Mouse (Mus musculus) bone marrow, adult 2 months (tissue): ENCODE data around the gene Tkt.

ENCODE experiments used
- CTCF ChIP-seq: fragments of 200-500 bp; IDR thresholded peaks from 2 replicates; pipeline ENCODE4 v1.5.1; 2011; ENCODE audit warnings: low read length, control low read depth; ENCODE audit not compliant: control insufficient read depth, insufficient read depth
- POLR2A ChIP-seq: fragments of 200-500 bp; IDR thresholded peaks from 2 replicates; pipeline ENCODE4 v1.6.1; 2011; ENCODE audit warnings: low read depth, mild to moderate bottlenecking, control low read depth, low read length, borderline replicate concordance; ENCODE audit not compliant: control insufficient read depth

- no peak for TF ChIP-seq CTCF
- no peak for TF ChIP-seq POLR2A
Measured at GRCm38 (mm10) chr14:30564451-30564850, 16.3 kb downstream of the Tkt start.
